Mouse (Mus musculus): ENCODE measurements around the gene Exosc2. TPM values are rescaled to one million over a fixed set of nuclear protein-coding genes. Genes with fewer than 3 reads are reported as not detected.

Exosc2 gene
- polyA plus RNA-seq, 1 experiment from 2014 or later: 52.2 TPM

- no peaks in the 10 kb centered on the region for H3K9me3 ChIP-seq (replicated peaks; ENCODE audit: control insufficient read depth, low read length)
- H3K4me2 ChIP-seq (ENCODE audit: low read depth, low read length): no peak overlapping the region
- no peak overlapping the region for H3K4me3 ChIP-seq (replicated peaks; ENCODE audit: low read length)
- WGBS: 95% methylated on average over 4 of the region's 4 CpGs
- ATAC-seq (ENCODE audit: insufficient read depth, low FRiP score): no peak
- no peak overlapping the region for H3K9ac ChIP-seq (ENCODE audit: low read length)
- no peak overlapping the region for H3K27ac ChIP-seq (ENCODE audit: low read length)
- no peaks in the 10 kb centered on the region for H3K4me1 ChIP-seq (ENCODE audit: control insufficient read depth, insufficient read depth, low read length)
- H3K36me3 ChIP-seq (ENCODE audit: control insufficient read depth, insufficient read depth, low read length): no peaks in the 10 kb centered on the region
- H3K27me3 ChIP-seq (ENCODE audit: control insufficient read depth, insufficient read depth, low read length): no peaks in the 10 kb centered on the region
Measured at GRCm38 (mm10) chr2:31714780-31715179, 44.3 kb downstream of the Exosc2 start.

GRCm38 (mm10) chr2:31715985-31716384 lies 45.5 kb downstream of the Exosc2 start:
- H3K36me3 ChIP-seq (ENCODE audit: control insufficient read depth, insufficient read depth, low read length): no peaks in the 10 kb centered on the region
- 82% methylated on average over 7 of the region's 7 CpGs for WGBS
- no peak overlapping the region for H3K9ac ChIP-seq (ENCODE audit: low read length)
- no peak for ATAC-seq (ENCODE audit: insufficient read depth, low FRiP score)
- no peaks in the 10 kb centered on the region for H3K27me3 ChIP-seq (ENCODE audit: control insufficient read depth, insufficient read depth, low read length)
- no peak overlapping the region for H3K27ac ChIP-seq (ENCODE audit: low read length)
- H3K4me2 ChIP-seq (ENCODE audit: low read depth, low read length): no peak overlapping the region
- H3K9me3 ChIP-seq (replicated peaks; ENCODE audit: control insufficient read depth, low read length): no peaks in the 10 kb centered on the region
- no peak overlapping the region for H3K4me3 ChIP-seq (replicated peaks; ENCODE audit: low read length)
- no peaks in the 10 kb centered on the region for H3K4me1 ChIP-seq (ENCODE audit: control insufficient read depth, insufficient read depth, low read length)

GRCm38 (mm10) chr2:31719202-31719880 lies 48.8 kb downstream of the Exosc2 start:
- H3K4me3 ChIP-seq (replicated peaks; ENCODE audit: low read length): no peak overlapping the region
- no peaks in the 10 kb centered on the region for H3K27me3 ChIP-seq (ENCODE audit: control insufficient read depth, insufficient read depth, low read length)
- H3K36me3 ChIP-seq (ENCODE audit: control insufficient read depth, insufficient read depth, low read length): no peaks in the 10 kb centered on the region
- 81% methylated on average over 6 of the region's 6 CpGs for WGBS
- no peak overlapping the region for H3K27ac ChIP-seq (ENCODE audit: low read length)
- H3K4me2 ChIP-seq (ENCODE audit: low read depth, low read length): no peak overlapping the region
- ATAC-seq (ENCODE audit: insufficient read depth, low FRiP score): peak; percentile 37; the same call in 1 of the 2 replicates
- no peak overlapping the region for H3K9ac ChIP-seq (ENCODE audit: low read length)
- H3K9me3 ChIP-seq (replicated peaks; ENCODE audit: control insufficient read depth, low read length): no peaks in the 10 kb centered on the region
- no peaks in the 10 kb centered on the region for H3K4me1 ChIP-seq (ENCODE audit: control insufficient read depth, insufficient read depth, low read length)

DNA sequence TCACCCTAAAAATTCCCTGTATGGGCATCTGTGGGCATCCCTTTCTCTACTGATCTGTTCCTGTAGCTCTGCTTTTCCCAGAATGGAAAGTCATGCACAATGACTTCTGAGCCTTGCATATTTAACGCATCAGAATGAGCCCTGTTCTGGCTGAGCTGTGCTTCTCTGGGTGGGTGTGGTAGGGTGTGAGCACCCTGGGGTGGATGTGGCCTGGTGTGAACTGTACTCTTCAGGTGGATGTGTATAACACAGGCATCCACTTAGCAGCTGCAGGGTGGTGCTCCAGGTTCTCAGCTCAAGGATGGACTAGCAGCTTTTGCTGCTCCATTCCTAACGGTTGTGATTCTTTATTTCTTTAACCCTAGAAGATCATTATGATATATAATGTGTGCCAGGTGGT lies 49.4 kb downstream of the Exosc2 start:
- Histone ChIP-seq H3K27me3 (ENCODE audit: control insufficient read depth, insufficient read depth, low read length) (no peaks in the 10 kb centered on the region), H3K4me3 (replicated peaks; ENCODE audit: low read length) (no peak overlapping the region), H3K9me3 (replicated peaks; ENCODE audit: control insufficient read depth, low read length) (no peaks in the 10 kb centered on the region), H3K36me3 (ENCODE audit: control insufficient read depth, insufficient read depth, low read length) (no peaks in the 10 kb centered on the region), H3K4me2 (ENCODE audit: low read depth, low read length) (no peak overlapping the region), H3K4me1 (ENCODE audit: control insufficient read depth, insufficient read depth, low read length) (no peaks in the 10 kb centered on the region), H3K9ac (ENCODE audit: low read length) (no peak overlapping the region), H3K27ac (ENCODE audit: low read length) (no peak overlapping the region)
- 65% methylated on average over 2 of the region's 2 CpGs for WGBS
- ATAC-seq (ENCODE audit: insufficient read depth, low FRiP score): no peak

DNA sequence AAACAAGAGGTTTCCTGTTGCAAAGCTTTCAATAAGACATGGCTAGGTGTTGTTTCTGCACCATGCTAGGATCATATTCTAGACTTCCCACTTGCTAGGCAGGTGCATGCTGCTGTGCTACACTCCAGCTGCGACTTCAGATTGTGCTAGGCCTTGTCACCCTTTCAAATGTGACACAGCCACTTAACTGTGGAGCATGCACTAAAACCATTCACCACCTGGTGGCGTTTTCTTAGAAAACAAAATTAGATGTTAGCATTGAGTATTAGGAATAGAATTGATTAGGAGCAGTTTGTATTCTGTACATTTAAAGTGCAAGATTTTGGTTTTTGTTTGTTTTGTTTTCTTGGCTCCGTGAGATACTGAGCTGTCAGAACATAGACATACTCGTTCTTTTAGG lies 50.3 kb downstream of the Exosc2 start:
- no peaks in the 10 kb centered on the region for H3K4me1 ChIP-seq (ENCODE audit: control insufficient read depth, insufficient read depth, low read length)
- H3K4me2 ChIP-seq (ENCODE audit: low read depth, low read length): no peak overlapping the region
- no peak for ATAC-seq (ENCODE audit: insufficient read depth, low FRiP score)
- no peak overlapping the region for H3K27ac ChIP-seq (ENCODE audit: low read length)
- no peak overlapping the region for H3K9ac ChIP-seq (ENCODE audit: low read length)
- H3K9me3 ChIP-seq (replicated peaks; ENCODE audit: control insufficient read depth, low read length): no peaks in the 10 kb centered on the region
- no peak overlapping the region for H3K4me3 ChIP-seq (replicated peaks; ENCODE audit: low read length)
- 59% methylated on average over 4 of the region's 4 CpGs for WGBS
- no peaks in the 10 kb centered on the region for H3K36me3 ChIP-seq (ENCODE audit: control insufficient read depth, insufficient read depth, low read length)
- no peaks in the 10 kb centered on the region for H3K27me3 ChIP-seq (ENCODE audit: control insufficient read depth, insufficient read depth, low read length)

GRCm38 (mm10) chr2:31724730-31725490 lies 54.4 kb downstream of the Exosc2 start:
- Histone ChIP-seq H3K36me3 (ENCODE audit: control insufficient read depth, insufficient read depth, low read length) (no peaks in the 10 kb centered on the region), H3K27ac (ENCODE audit: low read length) (no peak overlapping the region), H3K4me3 (replicated peaks; ENCODE audit: low read length) (no peak overlapping the region), H3K4me2 (ENCODE audit: low read depth, low read length) (no peak overlapping the region), H3K9me3 (replicated peaks; ENCODE audit: control insufficient read depth, low read length) (no peaks in the 10 kb centered on the region), H3K4me1 (ENCODE audit: control insufficient read depth, insufficient read depth, low read length) (peaks cover 10% of the 10 kb centered on the region; the same call in 1 of the 2 replicates), H3K9ac (ENCODE audit: low read length) (no peak overlapping the region), H3K27me3 (ENCODE audit: control insufficient read depth, insufficient read depth, low read length) (no peaks in the 10 kb centered on the region)
- ATAC-seq (ENCODE audit: insufficient read depth, low FRiP score): no peak
- 90% methylated on average over 7 of the region's 7 CpGs for WGBS

DNA sequence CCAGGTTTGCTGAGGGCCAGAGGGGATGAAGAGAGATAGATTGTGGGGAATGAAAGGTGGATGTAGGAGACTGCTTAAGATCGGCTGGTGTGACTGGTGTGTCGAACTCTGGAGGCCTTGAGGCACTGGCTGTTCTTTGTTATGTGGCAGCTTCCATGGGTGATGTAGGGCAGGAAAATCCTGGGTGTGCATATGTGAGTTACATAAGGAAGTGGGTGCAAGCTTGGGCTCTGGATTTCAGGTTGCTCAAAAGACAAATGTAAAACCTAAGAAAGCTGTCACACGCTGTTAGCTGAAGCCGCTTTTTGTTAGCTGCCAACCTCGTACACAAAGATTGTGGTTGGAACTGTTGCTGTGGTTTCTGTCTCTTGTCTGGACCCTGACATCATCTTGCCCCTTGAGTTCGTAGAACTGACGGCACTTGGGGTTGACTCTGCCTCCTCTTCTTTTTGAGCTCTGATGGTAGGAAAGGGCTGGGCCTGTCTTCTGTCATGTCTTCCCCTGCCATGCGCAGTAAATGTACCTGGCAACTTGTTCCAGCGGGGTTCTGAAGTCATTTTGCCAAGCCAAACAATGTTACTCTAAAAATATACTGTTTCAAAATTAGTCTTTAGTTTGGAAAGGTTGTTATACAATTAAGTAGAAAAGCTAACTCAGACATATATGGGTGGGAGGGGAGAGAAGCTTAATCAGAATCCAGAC lies 57.2 kb downstream of the Exosc2 start:
- no peak for ATAC-seq (ENCODE audit: insufficient read depth, low FRiP score)
- H3K36me3 ChIP-seq (ENCODE audit: control insufficient read depth, insufficient read depth, low read length): no peaks in the 10 kb centered on the region
- no peak overlapping the region for H3K4me3 ChIP-seq (replicated peaks; ENCODE audit: low read length)
- peak overlapping the region; percentile 30; the same call in 1 of the 2 replicates for H3K27ac ChIP-seq (ENCODE audit: low read length)
- peaks cover 10% of the 10 kb centered on the region; the same call in 1 of the 2 replicates for H3K4me1 ChIP-seq (ENCODE audit: control insufficient read depth, insufficient read depth, low read length)
- no peaks in the 10 kb centered on the region for H3K9me3 ChIP-seq (replicated peaks; ENCODE audit: control insufficient read depth, low read length)
- WGBS: 65% methylated on average over 9 of the region's 9 CpGs
- H3K4me2 ChIP-seq (ENCODE audit: low read depth, low read length): no peak overlapping the region
- H3K9ac ChIP-seq (ENCODE audit: low read length): no peak overlapping the region; the same call in 1 of the 2 replicates
- no peaks in the 10 kb centered on the region for H3K27me3 ChIP-seq (ENCODE audit: control insufficient read depth, insufficient read depth, low read length)

- no peaks in the 10 kb centered on the region for H3K9me3 ChIP-seq (replicated peaks; ENCODE audit: control insufficient read depth, low read length)
- ATAC-seq (ENCODE audit: insufficient read depth, low FRiP score): no peak
- H3K9ac ChIP-seq (ENCODE audit: low read length): no peak overlapping the region
- peaks cover 13% of the 10 kb centered on the region; the same call in 1 of the 2 replicates for H3K4me1 ChIP-seq (ENCODE audit: control insufficient read depth, insufficient read depth, low read length)
- no peak overlapping the region for H3K4me2 ChIP-seq (ENCODE audit: low read depth, low read length)
- H3K36me3 ChIP-seq (ENCODE audit: control insufficient read depth, insufficient read depth, low read length): no peaks in the 10 kb centered on the region
- H3K27me3 ChIP-seq (ENCODE audit: control insufficient read depth, insufficient read depth, low read length): no peaks in the 10 kb centered on the region
- H3K27ac ChIP-seq (ENCODE audit: low read length): no peak overlapping the region
- 79% methylated on average over 5 of the region's 5 CpGs for WGBS
- no peak overlapping the region for H3K4me3 ChIP-seq (replicated peaks; ENCODE audit: low read length)
Measured at GRCm38 (mm10) chr2:31730640-31731039, 60.1 kb downstream of the Exosc2 start.
